Mouse (Mus musculus) liver, adult (tissue): Measurements from ENCODE around the gene Map2.

Source experiments
- GATA4 ChIP-seq: IDR thresholded peaks from 2 replicates; pipeline ENCODE4 v1.6.1; 2014; ENCODE audit warnings: mild to moderate bottlenecking, low read length; ENCODE audit not compliant: insufficient replicate concordance

Gene Map2

GRCm38 (mm10) chr1:66187016-66187681, 12.1 kb downstream of the Map2 start:
- no peak for TF ChIP-seq GATA4

DNA sequence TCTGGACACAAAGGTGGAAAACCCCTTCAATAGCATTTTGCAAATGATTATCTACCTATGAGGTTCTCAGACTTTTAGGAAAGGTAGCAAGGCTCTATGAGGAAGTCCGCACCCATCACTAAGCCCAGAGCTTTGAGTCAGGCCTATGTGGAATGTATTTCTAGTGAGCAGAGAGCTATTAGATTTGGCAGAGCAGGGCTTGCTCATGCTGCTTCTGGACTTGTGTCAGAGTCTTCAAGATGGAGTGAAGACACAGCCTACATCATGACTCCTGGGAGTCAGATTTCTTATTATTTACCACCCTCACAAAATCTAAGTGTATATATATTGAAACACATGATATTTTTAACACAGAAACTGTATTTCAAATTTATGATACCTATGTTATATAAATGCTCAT, 17.3 kb downstream of the Map2 start:
- no peak for TF ChIP-seq GATA4

DNA sequence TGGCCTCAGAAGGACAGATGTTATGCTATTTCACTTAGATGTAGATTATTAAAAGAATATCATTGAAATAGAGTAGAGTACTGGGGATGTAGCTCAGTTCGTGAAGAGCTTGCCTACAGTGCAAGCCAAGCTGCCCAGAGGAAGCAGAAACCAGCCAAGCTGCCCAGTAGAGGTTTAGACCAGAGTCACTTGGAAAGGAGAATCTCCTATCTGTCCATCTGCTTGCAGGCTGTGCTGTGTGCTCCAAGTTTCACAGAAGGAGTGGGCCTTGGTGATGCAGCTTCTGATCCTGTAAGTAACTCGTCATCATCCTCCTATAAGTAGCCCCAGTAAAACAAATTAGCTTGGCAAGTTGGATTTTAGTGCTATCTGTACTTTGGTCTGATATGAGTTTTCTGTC, 17.8 kb downstream of the Map2 start:
- TF ChIP-seq GATA4, result no peak

GRCm38 (mm10) chr1:66195040-66195726, 20.1 kb downstream of the Map2 start:
- no peak for TF ChIP-seq GATA4

GRCm38 (mm10) chr1:66196240-66196639, 21.2 kb downstream of the Map2 start:
- no peak for TF ChIP-seq GATA4

DNA sequence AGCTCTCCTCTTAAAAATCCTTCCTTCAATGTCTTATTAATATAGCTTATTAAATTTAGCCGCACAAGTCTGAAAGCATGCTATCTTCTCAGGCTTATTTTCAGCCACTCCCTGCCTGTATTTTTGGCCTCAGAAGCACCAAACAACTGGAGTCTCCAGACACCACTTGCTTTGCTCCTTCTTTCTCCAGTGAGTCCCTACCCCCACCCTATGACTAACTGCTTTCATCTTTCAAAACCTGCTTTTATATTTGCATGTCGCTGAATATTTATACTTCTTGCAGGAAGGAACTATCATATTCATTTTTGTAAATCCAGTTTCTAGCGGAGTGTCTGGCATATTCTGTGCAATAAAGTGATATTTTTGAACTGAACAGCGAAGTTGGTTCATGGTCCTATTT, 21.6 kb downstream of the Map2 start:
- TF ChIP-seq GATA4, result no peak

- no peak for TF ChIP-seq GATA4
These were observed 30.4 kb downstream of the Map2 start for GRCm38 (mm10) chr1:66205517-66205916.

DNA sequence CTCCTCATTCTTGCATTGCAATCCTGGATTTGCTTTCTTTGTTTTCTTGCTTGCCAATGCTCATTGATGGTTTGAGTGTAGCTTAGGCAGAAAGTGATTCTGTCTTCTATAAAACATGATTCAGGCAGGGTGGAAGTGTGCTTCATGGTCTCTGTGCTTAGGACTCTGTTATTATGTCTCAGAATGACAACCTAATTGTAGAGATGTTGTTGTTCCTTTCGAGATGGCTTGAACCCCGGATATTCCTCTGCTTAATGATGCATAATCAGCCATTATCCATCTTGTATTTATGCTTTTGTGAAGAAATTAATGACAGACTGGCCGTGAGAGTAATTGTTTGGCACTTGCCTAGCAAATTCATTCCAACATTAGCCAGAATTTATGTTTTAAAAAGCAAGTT, 31.8 kb downstream of the Map2 start:
- no peak for TF ChIP-seq GATA4

- TF ChIP-seq GATA4, result no peak
These were observed 36.2 kb downstream of the Map2 start for GRCm38 (mm10) chr1:66211074-66211791.

DNA sequence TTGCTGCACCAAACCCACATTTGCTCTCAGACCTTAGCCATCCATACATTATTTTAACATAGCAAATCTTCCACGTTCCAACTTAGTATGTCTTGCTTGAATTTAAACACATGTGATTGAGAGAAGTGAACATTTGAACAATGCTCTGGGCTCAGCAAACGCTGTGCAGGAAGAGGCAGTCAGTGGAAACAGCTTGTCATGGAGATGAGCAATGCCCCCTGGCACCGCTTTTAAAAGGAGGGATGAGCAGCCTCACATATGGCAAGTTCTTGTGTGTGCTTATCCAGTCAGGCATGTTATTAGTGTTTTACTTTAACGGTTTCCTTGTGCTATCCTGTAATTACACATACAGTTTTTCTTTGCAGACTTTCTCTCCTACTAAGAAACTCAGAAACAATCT, 46.4 kb downstream of the Map2 start:
- no peak for TF ChIP-seq GATA4

GRCm38 (mm10) chr1:66223331-66223730, 48.3 kb downstream of the Map2 start:
- TF ChIP-seq GATA4, result no peak

DNA sequence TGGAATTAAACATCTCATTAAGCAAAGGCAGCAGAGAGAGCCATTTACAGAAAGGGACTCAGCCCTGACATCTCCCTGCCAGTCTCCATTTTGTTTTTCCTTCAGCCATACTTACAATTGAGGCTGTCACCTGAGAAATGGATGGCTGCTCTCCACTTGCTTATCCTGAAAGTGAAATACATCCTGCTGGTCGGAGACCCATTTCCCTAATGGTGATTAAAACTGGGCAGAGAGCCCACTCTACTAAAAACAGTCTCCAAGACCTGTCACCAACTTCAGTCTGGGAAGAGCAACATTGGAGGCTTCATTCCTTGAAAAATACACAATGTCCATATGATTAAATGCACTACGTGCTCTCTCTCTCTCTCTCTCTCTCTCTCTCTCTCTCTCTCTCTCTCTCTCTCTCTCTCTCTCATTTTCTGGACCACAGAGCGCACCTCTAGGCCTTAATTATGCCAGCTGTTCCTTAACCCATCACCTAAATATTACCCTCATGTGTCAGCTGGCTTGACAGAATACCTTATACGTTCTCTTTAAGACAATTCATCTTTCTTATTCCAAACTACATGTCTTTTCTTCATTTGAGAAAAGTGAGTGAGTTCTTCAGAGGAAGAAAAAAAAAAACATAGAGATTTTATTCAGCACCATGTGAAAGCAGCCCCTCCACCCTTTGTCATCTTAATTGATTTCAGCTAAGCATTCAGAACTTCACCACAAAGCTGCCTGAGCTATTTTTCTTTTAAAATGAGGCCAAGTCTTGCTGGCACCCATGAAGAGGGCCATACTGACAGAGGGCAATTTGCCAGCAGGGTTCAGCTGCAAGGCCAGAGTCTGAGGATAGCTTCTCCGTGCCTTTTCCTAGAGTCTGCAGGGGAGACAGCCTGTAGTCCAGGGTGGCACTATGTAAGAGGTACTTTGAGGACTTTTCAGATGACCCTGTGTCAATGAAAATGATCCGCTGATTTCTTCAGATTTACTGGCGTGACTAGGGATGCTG, 51.6 kb downstream of the Map2 start:
- no peak for TF ChIP-seq GATA4

- TF ChIP-seq GATA4, result no peak
These were observed 53.1 kb downstream of the Map2 start for GRCm38 (mm10) chr1:66228205-66228604.

- TF ChIP-seq GATA4, result no peak
These were observed 55.3 kb downstream of the Map2 start for GRCm38 (mm10) chr1:66230345-66230744.

- no peak for TF ChIP-seq GATA4
These were observed 56.9 kb downstream of the Map2 start for GRCm38 (mm10) chr1:66231963-66232362.
